Mouse (Mus musculus) liver, embryonic 14.5 days (tissue): ENCODE results near the gene Rab26.
A peak's percentile ranks its signal among the peaks of the same experiment; 100 is the strongest.

Experiments used
- CTCF ChIP-seq: IDR thresholded peaks from 2 replicates; pipeline ENCODE4 v1.5.1; 2016; ENCODE audit warnings: antibody characterized with exemption, low read depth, control low read depth
- EP300 ChIP-seq: IDR thresholded peaks from 2 replicates; pipeline ENCODE4 v1.6.1; 2016; ENCODE audit warnings: antibody characterized with exemption, low read depth

- peak; percentile 41 for TF ChIP-seq CTCF
- TF ChIP-seq EP300: no peak
Measured at GRCm38 (mm10) chr17:24480201-24480826, 53.7 kb downstream of the Rab26 start.
